Mouse (Mus musculus) G1E (cell line): ENCODE measurements around the gene Olfr1402.

Experiments used
- CTCF ChIP-seq: IDR thresholded peaks from 2 replicates; pipeline ENCODE4 v1.5.1; 2012; ENCODE audit warnings: low read depth, low read length, inconsistent platforms, mixed read lengths
- GATA1 ChIP-seq: IDR thresholded peaks from 2 replicates; pipeline ENCODE4 v1.6.1; 2012; ENCODE audit warnings: borderline replicate concordance, low read length, inconsistent platforms, mixed read lengths
- GATA2 ChIP-seq: IDR thresholded peaks from 2 replicates; pipeline ENCODE4 v1.6.1; 2012; ENCODE audit warnings: low read depth, low read length, inconsistent platforms, borderline replicate concordance
- POLR2AphosphoS5 ChIP-seq: IDR thresholded peaks from 2 replicates; pipeline ENCODE4 v1.6.1; 2012; ENCODE audit warnings: low read depth, low read length, inconsistent platforms; ENCODE audit not compliant: insufficient replicate concordance
- TAL1 ChIP-seq: conservative IDR thresholded peaks from 2 replicates; pipeline ENCODE4 v1.6.1; 2012; ENCODE audit warnings: low read depth, low read length, inconsistent platforms, mixed read lengths

GRCm38 (mm10) chr3:97358448-97358847 is 63.4 kb downstream of the Olfr1402 start:
- no peak for TF ChIP-seq CTCF
- TF ChIP-seq GATA1: no peak
- TF ChIP-seq TAL1: no peak
- no peak for TF ChIP-seq POLR2AphosphoS5
- TF ChIP-seq GATA2: no peak
